Mouse (Mus musculus) olfactory bulb, adult 2 months (tissue): ENCODE data around the gene Prss23.

Experiments used
- CTCF ChIP-seq: fragments of 200-500 bp; IDR thresholded peaks from 2 replicates; pipeline ENCODE4 v1.5.1; 2012; ENCODE audit warnings: low read depth, mild to moderate bottlenecking, low read length, moderate library complexity; ENCODE audit not compliant: insufficient read depth
- POLR2A ChIP-seq: fragments of 200-500 bp; IDR thresholded peaks from 2 replicates; pipeline ENCODE4 v1.6.1; 2012; ENCODE audit warnings: mild to moderate bottlenecking, low read depth, low read length, moderate library complexity; ENCODE audit not compliant: insufficient read depth

DNA sequence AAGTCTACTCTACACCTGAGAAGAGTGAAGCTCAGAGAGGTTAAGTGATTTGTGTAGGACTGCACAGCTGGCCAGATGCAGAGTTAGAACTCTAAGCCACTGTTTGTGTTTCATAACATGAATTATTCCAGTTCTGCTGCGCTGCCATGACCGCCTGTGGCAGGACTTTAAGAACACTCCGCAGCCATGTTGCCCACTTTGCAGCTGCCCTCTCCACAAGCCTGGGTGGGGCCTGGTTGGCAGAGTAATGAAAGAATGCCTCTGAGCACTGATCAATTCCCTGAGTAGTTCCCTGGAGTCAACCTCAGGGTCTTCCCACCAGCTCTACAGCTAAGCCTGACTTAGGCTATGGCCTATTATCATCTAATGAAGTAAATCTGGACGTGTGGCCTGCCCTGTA, 32.1 kb upstream of the Prss23 start:
- TF ChIP-seq POLR2A (no peak), CTCF (no peak)
